Mouse (Mus musculus) stomach, postnatal 0 days (tissue): ENCODE data around the gene Gm26727. TPM values are rescaled to one million over a fixed set of nuclear protein-coding genes. Genes with fewer than 3 reads are reported as not detected.

Source experiments
- polyA plus RNA-seq: library from polyadenylated mRNA; unstranded; fragments of >200 nt; fragmentation: Nextera tagmentation; extraction: Ambion mirVana; gene quantifications from 2 replicates; pipeline ENCODE4 v1.2.1, GENCODE M21; 2015

The Gm26727 gene
- polyA plus RNA-seq, 1 experiment from 2014 or later, result not detected

Other genes starting within 250 kb of the Gm26727 start
- gene Gm21830, start 19.5 kb downstream of the Gm26727 start, polyA plus RNA-seq, result not detected in 2 replicates
- gene Xirp2, start 12.8 kb upstream of the Gm26727 start, polyA plus RNA-seq, result 0.01 TPM in 1 of 2 replicates, not detected in the other
- 2.0 and 2.1 TPM in 2 replicates for gene B3galt1, start 132.7 kb upstream of the Gm26727 start, polyA plus RNA-seq